Mouse (Mus musculus): ENCODE measurements around the gene Mylpf. TPM values are rescaled to one million over a fixed set of nuclear protein-coding genes. Genes with fewer than 3 reads are reported as not detected.
A peak's percentile ranks its signal among the peaks of the same experiment; 100 is the strongest.

Mylpf gene
- polyA plus RNA-seq, 1 experiment from 2014 or later: 21.1 TPM

GRCm38 (mm10) chr7:127218670-127219069, 10.0 kb downstream of the Mylpf start:
- ATAC-seq: no peak
- 92% methylated on average over 4 of the region's 4 CpGs for WGBS

DNA sequence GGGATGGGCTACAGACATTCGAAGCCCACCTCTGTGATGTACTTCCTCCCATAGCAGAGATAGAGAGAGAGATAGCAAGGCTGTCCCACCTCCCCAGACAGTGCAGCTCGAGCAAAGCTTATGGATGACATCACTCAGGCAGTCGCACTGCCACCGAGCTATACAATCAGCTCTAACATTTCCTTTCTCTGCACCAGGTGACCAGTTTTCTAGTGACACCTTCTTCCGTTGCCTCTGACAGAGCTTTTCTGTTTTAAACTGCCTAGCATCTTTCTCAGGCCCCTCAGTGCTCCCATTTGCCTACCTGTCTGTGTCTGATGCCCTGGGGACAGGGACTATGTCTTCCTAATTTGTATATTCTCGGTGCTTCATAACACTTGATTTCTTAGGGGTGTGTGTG, 11.8 kb downstream of the Mylpf start:
- Histone ChIP-seq H3K4me2 (replicated peaks) (no peak overlapping the region), H3K27me3 (replicated peaks) (no peaks in the 10 kb centered on the region), H3K36me3 (no peaks in the 10 kb centered on the region), H3K9ac (no peak overlapping the region), H3K27ac (no peak overlapping the region), H3K4me1 (replicated peaks) (0 out of 2 replicates have a peak, but pooled peaks cover 2% of the 10 kb centered on the region), H3K4me3 (replicated peaks) (no peak overlapping the region), H3K9me3 (no peaks in the 10 kb centered on the region)
- WGBS: 67% methylated on average over 6 of the region's 6 CpGs
- no peak for ATAC-seq

More at GRCm38 (mm10) chr7:127218670-127219069, 10.0 kb downstream of the Mylpf start:
- Histone ChIP-seq H3K4me2 (replicated peaks) (no peak overlapping the region), H3K4me1 (replicated peaks) (0 out of 2 replicates have a peak, but pooled peaks cover 9% of the 10 kb centered on the region), H3K36me3 (no peaks in the 10 kb centered on the region), H3K4me3 (replicated peaks) (no peak overlapping the region), H3K27me3 (replicated peaks) (no peaks in the 10 kb centered on the region), H3K9ac (no peak overlapping the region), H3K27ac (no peak overlapping the region), H3K9me3 (no peaks in the 10 kb centered on the region)

DNA sequence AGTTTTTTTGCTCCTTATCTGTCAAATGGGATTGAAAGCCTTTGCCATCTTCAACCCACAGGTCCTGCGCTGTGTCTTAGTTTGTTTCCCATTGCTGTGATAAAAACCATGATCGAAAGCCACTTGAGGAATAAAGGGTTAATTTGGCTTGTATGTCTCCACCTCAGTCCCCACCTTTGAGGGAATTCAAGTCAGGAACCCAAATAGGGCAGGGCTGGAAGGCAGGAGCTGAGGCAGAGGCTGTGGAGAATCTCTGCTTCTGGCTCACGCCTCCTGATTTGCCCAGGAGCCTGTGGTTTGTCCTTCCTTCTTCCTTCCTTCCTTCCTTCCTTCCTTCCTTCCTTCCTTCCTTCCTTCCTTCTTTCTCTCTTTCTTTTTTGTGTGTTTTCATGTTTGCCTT, 14.4 kb downstream of the Mylpf start:
- Histone ChIP-seq H3K9me3 (no peaks in the 10 kb centered on the region), H3K27me3 (replicated peaks) (no peaks in the 10 kb centered on the region), H3K9ac (no peak overlapping the region), H3K27ac (no peak overlapping the region), H3K4me3 (replicated peaks) (no peak overlapping the region), H3K4me2 (replicated peaks) (no peak overlapping the region), H3K36me3 (no peaks in the 10 kb centered on the region), H3K4me1 (replicated peaks) (no peaks in the 10 kb centered on the region)
- no peak for ATAC-seq
- 89% methylated on average over 3 of the region's 3 CpGs for WGBS

GRCm38 (mm10) chr7:127223515-127224478, 15.1 kb downstream of the Mylpf start:
- no peaks in the 10 kb centered on the region for H3K4me1 ChIP-seq (replicated peaks)
- H3K27me3 ChIP-seq (replicated peaks): no peaks in the 10 kb centered on the region
- no peak overlapping the region for H3K4me2 ChIP-seq (replicated peaks)
- no peaks in the 10 kb centered on the region for H3K9me3 ChIP-seq
- H3K4me3 ChIP-seq (replicated peaks): no peak overlapping the region
- ATAC-seq: no peak
- 74% methylated on average over 6 of the region's 6 CpGs for WGBS
- no peaks in the 10 kb centered on the region for H3K36me3 ChIP-seq
- no peak overlapping the region for H3K27ac ChIP-seq
- H3K9ac ChIP-seq: no peak overlapping the region

DNA sequence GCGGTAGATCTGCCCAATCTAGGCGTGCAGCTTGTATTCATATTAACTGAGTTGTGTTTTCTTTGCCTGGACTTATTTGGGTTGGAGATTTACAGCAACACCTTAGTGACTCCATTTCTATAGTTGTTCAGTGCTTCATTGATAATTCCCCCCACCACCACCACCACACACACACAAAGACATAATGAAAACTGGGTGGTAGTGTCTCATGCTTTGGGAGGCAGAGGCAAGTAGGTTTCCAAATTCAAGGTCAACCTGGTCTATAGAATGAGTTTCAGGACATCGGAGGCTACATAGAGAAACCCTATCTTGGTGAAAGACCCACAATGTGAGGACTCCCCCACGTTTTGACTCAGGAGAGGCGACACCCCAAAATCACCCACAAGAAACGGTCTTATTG, 15.9 kb downstream of the Mylpf start:
- no peak overlapping the region for H3K9ac ChIP-seq
- H3K27me3 ChIP-seq (replicated peaks): no peaks in the 10 kb centered on the region
- no peaks in the 10 kb centered on the region for H3K9me3 ChIP-seq
- WGBS: 89% methylated on average over 6 of the region's 6 CpGs
- ATAC-seq: no peak
- H3K4me2 ChIP-seq (replicated peaks): no peak overlapping the region
- H3K27ac ChIP-seq: no peak overlapping the region
- no peaks in the 10 kb centered on the region for H3K4me1 ChIP-seq (replicated peaks)
- H3K36me3 ChIP-seq: no peaks in the 10 kb centered on the region
- H3K4me3 ChIP-seq (replicated peaks): no peak overlapping the region

GRCm38 (mm10) chr7:127225147-127225995, 16.7 kb downstream of the Mylpf start:
- H3K27ac ChIP-seq: peak overlapping the region; percentile 4; the same call in 1 of the 2 replicates
- peak; percentile 65 for ATAC-seq
- H3K9me3 ChIP-seq: no peaks in the 10 kb centered on the region
- H3K27me3 ChIP-seq (replicated peaks): no peaks in the 10 kb centered on the region
- H3K4me3 ChIP-seq (replicated peaks): no peak overlapping the region
- no peaks in the 10 kb centered on the region for H3K36me3 ChIP-seq
- 81% methylated on average over 11 of the region's 11 CpGs for WGBS
- no peak overlapping the region for H3K9ac ChIP-seq
- H3K4me1 ChIP-seq (replicated peaks): no peaks in the 10 kb centered on the region; the same call in 1 of the 2 replicates
- H3K4me2 ChIP-seq (replicated peaks): no peak overlapping the region

- H3K4me1 ChIP-seq (replicated peaks): peaks cover 12% of the 10 kb centered on the region
- H3K4me3 ChIP-seq (replicated peaks): no peak overlapping the region
- ATAC-seq: no peak
- no peak overlapping the region for H3K4me2 ChIP-seq (replicated peaks)
- H3K36me3 ChIP-seq: no peaks in the 10 kb centered on the region
- no peak overlapping the region for H3K9ac ChIP-seq
- no peaks in the 10 kb centered on the region for H3K9me3 ChIP-seq
- no peak overlapping the region for H3K27ac ChIP-seq
- H3K27me3 ChIP-seq (replicated peaks): no peaks in the 10 kb centered on the region
- WGBS: 68% methylated on average over 4 of the region's 4 CpGs
Observed at GRCm38 (mm10) chr7:127228615-127229303, 20.1 kb downstream of the Mylpf start.

DNA sequence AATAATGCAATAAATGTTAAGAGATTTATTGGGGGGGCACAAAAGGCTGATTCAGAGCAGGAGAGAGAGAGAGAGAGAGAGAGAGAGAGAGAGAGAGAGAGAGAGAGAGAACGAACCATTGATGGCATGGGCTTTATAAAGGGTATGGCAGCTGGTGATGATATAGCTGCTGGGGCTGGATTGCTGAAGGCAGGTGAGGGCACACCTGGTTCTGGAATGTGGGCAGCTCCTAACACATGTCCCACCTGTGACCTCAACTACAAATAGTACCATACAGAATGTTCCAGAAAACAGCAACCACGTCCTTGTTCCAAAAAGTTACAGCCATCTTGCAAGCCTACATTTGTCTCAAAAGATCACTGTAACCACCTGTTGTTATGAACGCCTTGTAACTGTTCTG, 22.7 kb downstream of the Mylpf start:
- peaks cover 18% of the 10 kb centered on the region for H3K4me1 ChIP-seq (replicated peaks)
- H3K36me3 ChIP-seq: peaks cover 12% of the 10 kb centered on the region
- H3K27me3 ChIP-seq (replicated peaks): no peaks in the 10 kb centered on the region
- peak overlapping the region; percentile 6; the same call in 1 of the 2 replicates for H3K27ac ChIP-seq
- 52% methylated on average over 3 of the region's 3 CpGs for WGBS
- peak overlapping the region; percentile 56 for H3K4me2 ChIP-seq (replicated peaks)
- H3K9ac ChIP-seq: peak overlapping the region; percentile 99; the same call in 1 of the 2 replicates
- ATAC-seq: no peak
- peak overlapping the region; percentile 98 for H3K4me3 ChIP-seq (replicated peaks)
- no peaks in the 10 kb centered on the region for H3K9me3 ChIP-seq

GRCm38 (mm10) chr7:127231826-127232621, 23.3 kb downstream of the Mylpf start:
- H3K9ac ChIP-seq: peak overlapping the region; percentile 99
- WGBS: 4% methylated on average over 20 of the region's 20 CpGs
- peak overlapping the region; percentile 56 for H3K4me2 ChIP-seq (replicated peaks)
- peak overlapping the region; percentile 99 for H3K27ac ChIP-seq
- no peak for ATAC-seq
- H3K36me3 ChIP-seq: peaks cover 18% of the 10 kb centered on the region
- H3K4me1 ChIP-seq (replicated peaks): peaks cover 18% of the 10 kb centered on the region
- peak overlapping the region; percentile 98 for H3K4me3 ChIP-seq (replicated peaks)
- H3K9me3 ChIP-seq: no peaks in the 10 kb centered on the region
- H3K27me3 ChIP-seq (replicated peaks): no peaks in the 10 kb centered on the region

DNA sequence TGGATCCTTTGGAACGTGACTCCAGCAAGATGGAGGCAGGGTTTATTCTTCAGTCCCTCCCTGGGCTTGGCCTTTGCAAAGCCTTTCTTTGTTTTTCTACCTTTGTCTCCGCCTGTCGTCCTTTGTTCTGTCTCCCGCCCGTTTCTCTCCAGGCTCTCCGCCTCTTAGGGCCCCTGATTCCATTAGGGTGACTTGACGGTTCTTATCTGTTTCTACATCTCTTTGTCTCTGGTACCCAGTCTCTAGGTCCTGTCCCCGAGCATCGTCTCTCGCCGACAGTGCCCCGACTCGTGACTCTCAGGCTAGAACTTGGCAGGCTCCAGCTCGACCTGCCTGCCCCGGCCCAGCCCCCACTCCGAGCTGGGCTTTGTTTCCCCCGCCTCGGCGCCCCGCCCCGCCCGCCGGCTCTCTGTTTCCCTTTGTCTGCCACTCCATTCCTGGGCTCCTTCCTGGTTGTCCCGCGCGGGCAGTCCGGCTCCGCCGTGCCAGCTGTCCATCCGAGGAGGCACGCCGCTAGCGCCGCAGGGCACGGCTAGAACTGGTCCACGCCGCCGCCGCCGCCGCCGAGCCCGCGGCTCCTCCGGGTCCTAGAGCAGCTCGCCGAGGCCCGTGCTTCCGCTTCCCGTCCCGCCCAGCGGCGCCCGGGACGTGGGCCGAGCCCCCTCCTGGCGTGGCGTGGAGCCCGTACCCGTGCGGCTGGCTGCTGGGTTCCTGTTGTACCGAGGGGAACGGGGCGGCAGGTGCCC, 24.1 kb downstream of the Mylpf start, which contains the start of the genes Zfp553 and Sept1:
TSS of gene Zfp553 (plus strand) at position 440 of the 746 bp plus-strand sequence.
TSS of gene Sept1 (minus strand) at position 509 of the 746 bp plus-strand sequence.
- H3K4me3 ChIP-seq (replicated peaks): peak within 1 kb of the TSS; percentile 98
- peaks cover 23% of the 10 kb centered on the region for H3K36me3 ChIP-seq
- peak within 1 kb of the TSS; percentile 56 for H3K4me2 ChIP-seq (replicated peaks)
- H3K9ac ChIP-seq: peak within 1 kb of the TSS; percentile 99
- peak within 1 kb of the TSS; percentile 99 for H3K27ac ChIP-seq
- H3K9me3 ChIP-seq: no peaks in the 10 kb centered on the region
- peaks cover 18% of the 10 kb centered on the region for H3K4me1 ChIP-seq (replicated peaks)
- WGBS: under 1% methylated on average over 64 of the region's 64 CpGs
- peak; percentile 94 for ATAC-seq
- H3K27me3 ChIP-seq (replicated peaks): no peaks in the 10 kb centered on the region
